10 mouse cellular contexts compared by ENCODE assay signal in the genomic region with DNA sequence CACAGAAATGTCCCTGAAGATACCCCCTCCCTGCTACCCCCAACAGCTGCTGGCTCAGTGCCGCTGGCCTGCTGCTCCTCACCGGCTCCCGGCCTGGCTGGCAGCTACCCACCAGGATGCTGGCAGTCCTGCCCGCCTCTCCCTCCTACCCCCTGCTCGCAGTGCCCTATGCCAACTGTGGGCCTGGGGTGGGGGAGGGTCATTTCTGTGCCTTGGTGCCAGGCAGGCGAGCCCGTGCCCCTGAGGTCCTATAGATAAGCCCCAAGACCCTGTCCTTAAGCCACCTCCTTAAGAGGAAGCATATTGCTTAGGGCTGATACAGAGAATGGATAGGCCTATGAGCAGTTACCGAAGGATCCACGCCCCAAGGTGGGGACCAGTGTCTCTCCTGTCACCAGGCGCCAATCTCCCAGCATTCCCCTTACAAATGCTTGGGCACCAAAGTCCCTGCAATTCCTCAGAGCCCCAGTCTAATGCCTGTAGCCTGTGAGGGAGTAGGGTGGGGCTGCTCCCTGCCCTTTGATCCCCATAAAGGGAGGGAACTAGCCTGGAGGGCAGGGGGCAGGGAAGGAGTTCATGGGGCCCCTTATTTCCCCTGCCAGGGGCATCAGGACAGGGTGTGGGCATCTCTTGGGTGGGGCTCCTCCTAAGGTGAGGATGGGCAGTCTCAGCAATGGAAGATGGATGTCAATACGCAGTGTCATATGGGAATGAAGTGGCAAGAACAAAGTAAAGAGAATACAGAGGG. TPM values are rescaled to one million over a fixed set of nuclear protein-coding genes. Genes with fewer than 3 reads are reported as not detected.
DNase-seq lines count a peak whose midpoint lies in the region; ATAC-seq lines count a peak whose summit lies in the region.
"Had no signal": no experiment of that assay in that cellular context is flagged by ENCODE, and none has a peak within 500 bp of the region (broad histone marks: within the 10 kb centered on the region; RNA-seq: fewer than 3 reads in every experiment).

No protein-coding gene starts in this region.

- H3K4me1 ChIP-seq in lung, embryonic 15.5 days, result peaks cover 76% of the 10 kb centered on the region
- H3K4me1 ChIP-seq in hindbrain, embryonic 13.5 days (replicated peaks), result peaks cover 49% of the 10 kb centered on the region

- no peak for ATAC-seq in lung, embryonic 15.5 days (ENCODE audit: borderline replicate concordance, extremely low read depth, low FRiP score, low TSS enrichment)
- peak; percentile 10; the same call in 1 of the 2 replicates for ATAC-seq in hindbrain, embryonic 13.5 days (ENCODE audit: low FRiP score)

- H3K27ac ChIP-seq in lung, embryonic 15.5 days, result 0 out of 2 replicates have a peak overlapping the region, but pooled peaks have one; percentile 19
- no peak overlapping the region for H3K27ac ChIP-seq in hindbrain, embryonic 13.5 days
- H3K27ac ChIP-seq: limb, embryonic 13.5 days had no signal

- H3K4me3 ChIP-seq in lung, embryonic 15.5 days, result no peak overlapping the region
- H3K4me3 ChIP-seq in hindbrain, embryonic 13.5 days, result no peak overlapping the region
- H3K4me3 ChIP-seq: limb, embryonic 13.5 days had no signal

- no peaks in the 10 kb centered on the region for H3K27me3 ChIP-seq in lung, embryonic 15.5 days
- peaks cover 30% of the 10 kb centered on the region for H3K27me3 ChIP-seq in hindbrain, embryonic 13.5 days

- DNase-seq in adrenal gland, adult (ENCODE audit: inconsistent age in 2 of 2, low spot score in 1 of 2), result peak; percentile 44 to 76
- no peak for DNase-seq in adrenal gland, postnatal 4 days (ENCODE audit: low spot score in 2 of 2)
- no peak for DNase-seq in lung, postnatal 36 days
- DNase-seq in cerebellum, postnatal 10 days, result peak; percentile 65 to 76
- DNase-seq in lung, postnatal 10 days, result peak; percentile 43
- DNase-seq in retina, embryonic 14.5 days (ENCODE audit: low spot score), result no peak

- WGBS in lung, embryonic 15.5 days, result 80% methylated on average over 8 of the region's 11 CpGs
- WGBS in hindbrain, embryonic 13.5 days, result 77% methylated on average over 10 of the region's 11 CpGs

- no peaks in the 10 kb centered on the region for H3K36me3 ChIP-seq in lung, embryonic 15.5 days
- H3K36me3 ChIP-seq in hindbrain, embryonic 13.5 days, result no peaks in the 10 kb centered on the region
- H3K36me3 ChIP-seq: limb, embryonic 13.5 days had no signal

- H3K9ac ChIP-seq in lung, embryonic 15.5 days, result no peak overlapping the region
- H3K9ac ChIP-seq in hindbrain, embryonic 13.5 days, result no peak overlapping the region
- H3K9ac ChIP-seq: limb, embryonic 13.5 days had no signal

- no peak overlapping the region; the same call in 1 of the 2 replicates for H3K4me2 ChIP-seq in lung, embryonic 15.5 days
- H3K4me2 ChIP-seq in hindbrain, embryonic 13.5 days, result no peak overlapping the region

- H3K9me3 ChIP-seq in lung, embryonic 15.5 days, result no peaks in the 10 kb centered on the region
- no peaks in the 10 kb centered on the region for H3K9me3 ChIP-seq in hindbrain, embryonic 13.5 days
- H3K9me3 ChIP-seq: limb, embryonic 13.5 days had no signal

RNA-seq across cellular contexts. Expression of a gene that starts 6.3 kb away (rescaled TPM):
- total RNA-seq in adrenal gland, postnatal 4 days (2021), result 10 to 100 TPM; 41.8 to 47.2 TPM
- polyA plus RNA-seq in lung, embryonic 15.5 days (2015; fragmentation: Nextera tagmentation; extraction: Ambion mirVana), result 3.7 TPM in 2 replicates
- polyA plus RNA-seq in hindbrain, embryonic 13.5 days (2015; fragmentation: Nextera tagmentation; extraction: Ambion mirVana), result 0.70 and 0.73 TPM in 2 replicates

RNA-seq across cellular contexts. Expression of a gene that starts 14.3 kb away (rescaled TPM):
- total RNA-seq in adrenal gland, postnatal 4 days (2021), result not detected
- polyA plus RNA-seq in lung, embryonic 15.5 days (2015; fragmentation: Nextera tagmentation; extraction: Ambion mirVana), result not detected in 2 replicates
- 1.1 and 1.4 TPM in 2 replicates for polyA plus RNA-seq in hindbrain, embryonic 13.5 days (2015; fragmentation: Nextera tagmentation; extraction: Ambion mirVana)
- polyA plus RNA-seq: embryonic facial prominence, embryonic 14.5 days; limb, embryonic 13.5 days had no signal

RNA-seq across cellular contexts. Expression of a gene that starts 23.3 kb away (rescaled TPM):
- total RNA-seq in adrenal gland, postnatal 4 days (2021), result 1 to 10 TPM in 1 of 2 experiments, under 1 TPM in 1; 0.81 to 1.2 TPM
- polyA plus RNA-seq in lung, embryonic 15.5 days (2015; fragmentation: Nextera tagmentation; extraction: Ambion mirVana), result 0.21 TPM in 1 of 2 replicates, not detected in the other
- polyA plus RNA-seq in hindbrain, embryonic 13.5 days (2015; fragmentation: Nextera tagmentation; extraction: Ambion mirVana), result 1.1 and 1.3 TPM in 2 replicates

RNA-seq across cellular contexts. Expression of a gene that starts 23.4 kb away (rescaled TPM):
- 10 to 100 TPM; 30.9 to 36.8 TPM for total RNA-seq in adrenal gland, postnatal 4 days (2021)
- polyA plus RNA-seq in lung, embryonic 15.5 days (2015; fragmentation: Nextera tagmentation; extraction: Ambion mirVana), result 21.3 and 23.1 TPM in 2 replicates
- polyA plus RNA-seq in hindbrain, embryonic 13.5 days (2015; fragmentation: Nextera tagmentation; extraction: Ambion mirVana), result 38.5 and 39.3 TPM in 2 replicates

RNA-seq across cellular contexts. Expression of a gene that starts 26.5 kb away (rescaled TPM):
- under 1 TPM; 0.25 to 0.48 TPM for total RNA-seq in adrenal gland, postnatal 4 days (2021)
- 0.11 and 0.19 TPM in 2 replicates for polyA plus RNA-seq in lung, embryonic 15.5 days (2015; fragmentation: Nextera tagmentation; extraction: Ambion mirVana)
- polyA plus RNA-seq in hindbrain, embryonic 13.5 days (2015; fragmentation: Nextera tagmentation; extraction: Ambion mirVana), result 0.14 and 0.17 TPM in 2 replicates
- polyA plus RNA-seq: embryonic facial prominence, embryonic 14.5 days had no signal

Comparison
In these comparisons a context has a peak if more than half of its experiments do, and no peak if none do; other contexts are left out.
1. DNase-seq: peak in adrenal gland, adult (2 of 2), cerebellum, postnatal 10 days (2 of 2) and lung, postnatal 10 days (single experiment); none in adrenal gland, postnatal 4 days (0 of 2), lung, postnatal 36 days (single experiment) and retina, embryonic 14.5 days (single experiment).